Mouse (Mus musculus): ENCODE measurements around the gene Spta1. TPM values are rescaled to one million over a fixed set of nuclear protein-coding genes. Genes with fewer than 3 reads are reported as not detected.

Spta1 gene
- total and polyA plus RNA-seq, 3 experiments = 39.1 to 98.0 (median 46.1) TPM

DNA sequence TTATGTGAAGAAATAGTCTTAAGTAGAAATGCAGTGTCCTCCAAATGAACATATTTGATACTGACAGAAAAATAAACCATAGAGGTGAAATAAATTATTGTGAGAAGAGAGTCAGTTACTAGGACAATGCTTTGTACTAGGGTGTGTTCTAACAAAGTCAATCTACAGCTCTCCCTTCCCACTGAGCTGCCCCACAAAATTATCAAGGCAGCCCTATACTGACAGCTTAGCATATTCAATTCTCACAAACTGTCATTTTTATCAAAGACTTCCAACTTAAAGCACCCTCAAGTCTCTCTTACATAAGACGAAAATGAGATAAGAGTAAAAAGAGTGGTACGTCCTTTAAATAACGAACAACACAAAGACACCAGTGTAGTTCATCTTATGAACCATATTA lies 15.0 kb upstream of the Spta1 start:
- Histone ChIP-seq H3K4me3 (ENCODE audit: control insufficient read depth in 1 of 2, insufficient read depth in 1 of 2, low read depth in 2 of 2, low read length in 2 of 2) (no peak overlapping the region), H3K27ac (ENCODE audit: control insufficient read depth, low read depth, low read length) (no peak overlapping the region), H3K27me3 (ENCODE audit: control insufficient read depth in 1 of 2, insufficient read depth in 2 of 2, low read length in 2 of 2) (no peaks in the 10 kb centered on the region; a peak in 1 of 4 replicates), H3K9me3 (replicated peaks; ENCODE audit: insufficient read depth, low read length) (no peaks in the 10 kb centered on the region), H3K36me3 (ENCODE audit: control insufficient read depth in 1 of 2, insufficient read depth in 2 of 2, low read length in 2 of 2) (no peaks in the 10 kb centered on the region; a peak in 1 of 4 replicates), H3K4me1 (ENCODE audit: control insufficient read depth in 1 of 2, insufficient read depth in 2 of 2, low read length in 2 of 2) (peaks cover 0 to 7% of the 10 kb centered on the region in 2 experiments; a peak in 1 of 4 replicates), H3K9ac (ENCODE audit: control insufficient read depth, low read depth, low read length, poor library complexity, severe bottlenecking) (no peak overlapping the region), H3K79me2 (ENCODE audit: control insufficient read depth, insufficient read depth, low read length, poor library complexity) (no peaks in the 10 kb centered on the region)
- DNase-seq (ENCODE audit: low read depth, low spot score) = no peak
- TF ChIP-seq ZKSCAN1 (IDR thresholded peaks at IDR 0.05; ENCODE audit: low read depth, low read length) = no peak
- TF ChIP-seq USF2 (IDR thresholded peaks at IDR 0.05; ENCODE audit: borderline replicate concordance in 1 of 2, insufficient read depth in 1 of 2, low read depth in 1 of 2, low read length in 2 of 2) = no peak
- TF ChIP-seq MYB (IDR thresholded peaks at IDR 0.05; ENCODE audit: low read depth, low read length) = no peak

DNA sequence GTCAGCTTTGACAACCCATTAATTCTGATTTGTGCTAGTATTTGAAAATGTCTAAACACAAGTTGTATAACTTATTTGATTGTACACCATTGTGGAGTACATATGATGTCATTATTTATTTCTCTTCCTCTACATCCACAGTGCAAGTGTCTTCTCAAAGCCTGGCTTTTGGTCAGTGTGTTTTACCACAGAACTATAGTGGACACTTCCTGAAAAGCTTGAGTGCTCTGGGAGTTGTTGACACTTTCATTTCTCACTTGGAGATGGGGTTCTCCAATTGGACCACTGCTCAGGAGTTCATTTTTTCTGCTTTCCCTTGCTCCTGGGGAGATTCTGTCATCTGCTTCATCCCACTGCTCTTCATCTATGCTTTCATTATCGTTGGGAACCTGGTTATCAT lies 14.1 kb upstream of the Spta1 start:
- no peak for DNase-seq (ENCODE audit: low read depth, low spot score)
- Histone ChIP-seq H3K4me1 (ENCODE audit: control insufficient read depth in 1 of 2, insufficient read depth in 2 of 2, low read length in 2 of 2) (peaks cover 0 to 7% of the 10 kb centered on the region in 2 experiments; a peak in 1 of 4 replicates), H3K4me3 (ENCODE audit: control insufficient read depth in 1 of 2, insufficient read depth in 1 of 2, low read depth in 2 of 2, low read length in 2 of 2) (no peak overlapping the region), H3K79me2 (ENCODE audit: control insufficient read depth, insufficient read depth, low read length, poor library complexity) (no peaks in the 10 kb centered on the region), H3K27ac (ENCODE audit: control insufficient read depth, low read depth, low read length) (no peak overlapping the region), H3K9me3 (replicated peaks; ENCODE audit: insufficient read depth, low read length) (no peaks in the 10 kb centered on the region), H3K9ac (ENCODE audit: control insufficient read depth, low read depth, low read length, poor library complexity, severe bottlenecking) (no peak overlapping the region), H3K27me3 (ENCODE audit: control insufficient read depth in 1 of 2, insufficient read depth in 2 of 2, low read length in 2 of 2) (no peaks in the 10 kb centered on the region; a peak in 1 of 4 replicates), H3K36me3 (ENCODE audit: control insufficient read depth in 1 of 2, insufficient read depth in 2 of 2, low read length in 2 of 2) (no peaks in the 10 kb centered on the region; a peak in 1 of 4 replicates)
- TF ChIP-seq TBP (IDR thresholded peaks at IDR 0.05; ENCODE audit: low read depth, low read length) = no peak

DNA sequence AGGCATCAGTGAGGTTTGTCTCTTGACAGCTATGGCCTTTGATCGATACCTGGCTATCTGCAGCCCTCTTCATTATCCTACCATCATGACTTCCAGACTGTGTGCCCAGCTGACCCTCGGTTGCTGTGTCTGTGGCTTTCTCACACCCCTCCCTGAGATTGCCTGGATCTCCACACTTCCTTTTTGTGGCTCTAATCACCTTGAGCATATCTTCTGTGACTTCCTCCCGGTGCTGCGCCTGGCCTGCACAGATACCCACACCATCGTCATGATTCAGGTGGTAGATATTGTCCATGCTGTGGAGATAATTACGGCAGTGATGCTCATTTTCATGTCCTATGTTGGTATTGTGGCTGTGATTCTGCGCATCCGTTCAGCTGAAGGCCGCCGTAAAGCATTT lies 13.5 kb upstream of the Spta1 start:
- no peaks in the 10 kb centered on the region; a peak in 1 of 4 replicates for H3K36me3 ChIP-seq (ENCODE audit: control insufficient read depth in 1 of 2, insufficient read depth in 2 of 2, low read length in 2 of 2)
- no peaks in the 10 kb centered on the region for H3K9me3 ChIP-seq (replicated peaks; ENCODE audit: insufficient read depth, low read length)
- H3K4me3 ChIP-seq (ENCODE audit: control insufficient read depth in 1 of 2, insufficient read depth in 1 of 2, low read depth in 2 of 2, low read length in 2 of 2) = no peak overlapping the region
- H3K27me3 ChIP-seq (ENCODE audit: control insufficient read depth in 1 of 2, insufficient read depth in 2 of 2, low read length in 2 of 2) = no peaks in the 10 kb centered on the region; a peak in 1 of 4 replicates
- H3K27ac ChIP-seq (ENCODE audit: control insufficient read depth, low read depth, low read length) = no peak overlapping the region
- TF ChIP-seq MEF2A (IDR thresholded peaks at IDR 0.05; ENCODE audit: extremely low read depth, insufficient replicate concordance, low read depth, low read length, poor library complexity, severe bottlenecking) (no peak), ZKSCAN1 (IDR thresholded peaks at IDR 0.05; ENCODE audit: low read depth, low read length) (no peak), SMC3 (IDR thresholded peaks at IDR 0.05; ENCODE audit: low read depth, low read length) (no peak), TAL1 (IDR thresholded peaks at IDR 0.05; ENCODE audit: low read length) (peak; percentile 68), MYB (IDR thresholded peaks at IDR 0.05; ENCODE audit: low read depth, low read length) (no peak), GATA1 (IDR thresholded peaks at IDR 0.05; ENCODE audit: low read depth, low read length) (peak; percentile 83), TCF12 (IDR thresholded peaks at IDR 0.05; ENCODE audit: low read depth, low read length) (peak; percentile 90), ETS1 (IDR thresholded peaks at IDR 0.05; ENCODE audit: low read depth, low read length) (peak; percentile 78), ZMIZ1 (IDR thresholded peaks at IDR 0.05; ENCODE audit: low read depth, low read length) (no peak), RCOR1 (IDR thresholded peaks at IDR 0.05; ENCODE audit: low read depth, low read length) (peak; percentile 90), KAT2A (conservative IDR thresholded peaks at IDR 0.05; ENCODE audit: low read depth, low read length) (no peak), EP300 (IDR thresholded peaks at IDR 0.05; ENCODE audit: low read depth in 1 of 2, low read length in 2 of 2) (peak; percentile 77 to 85), MXI1 (IDR thresholded peaks at IDR 0.05; ENCODE audit: low read depth, low read length) (no peak)
- peak; percentile 27 for DNase-seq (ENCODE audit: low read depth, low spot score)
- peaks cover 0 to 7% of the 10 kb centered on the region in 2 experiments; a peak in 1 of 4 replicates for H3K4me1 ChIP-seq (ENCODE audit: control insufficient read depth in 1 of 2, insufficient read depth in 2 of 2, low read length in 2 of 2)
- H3K79me2 ChIP-seq (ENCODE audit: control insufficient read depth, insufficient read depth, low read length, poor library complexity) = no peaks in the 10 kb centered on the region
- H3K9ac ChIP-seq (ENCODE audit: control insufficient read depth, low read depth, low read length, poor library complexity, severe bottlenecking) = no peak overlapping the region

Data from MEL (cell line).